Mouse (Mus musculus): ENCODE measurements around the gene C2cd5. TPM values are rescaled to one million over a fixed set of nuclear protein-coding genes. Genes with fewer than 3 reads are reported as not detected.
"Not testable (repeated sequence)": the region's sequence is repeated elsewhere in the genome, so short reads cannot be mapped to it uniquely, and the experiment has no call there.

C2cd5 gene
- total RNA-seq, 1 experiment: 26.5 TPM

GRCm38 (mm10) chr6:143012513-143013215 lies 87.3 kb downstream of the C2cd5 start:
- in situ Hi-C loops (cut with MboI; ENCODE audit: low sequenced_read_pairs in 2 of 2, unreplicated experiment in 2 of 2): no loop called here
- TF ChIP-seq ZC3H11A (IDR thresholded peaks at IDR 0.05; ENCODE audit: borderline replicate concordance, low read depth, low read length) (no peak), ZNF384 (IDR thresholded peaks at IDR 0.05; ENCODE audit: low read depth, low read length) (no peak), MAFK (IDR thresholded peaks at IDR 0.05; ENCODE audit: insufficient read depth, low read depth, low read length) (no peak), HCFC1 (IDR thresholded peaks at IDR 0.05; ENCODE audit: borderline replicate concordance, insufficient read depth, low read length) (no peak), CHD2 (IDR thresholded peaks at IDR 0.05; ENCODE audit: low read depth, low read length) (no peak)
- H3K4me3 ChIP-seq (ENCODE audit: insufficient read depth in 1 of 2, low read depth in 1 of 2, low read length in 2 of 2, poor library complexity in 1 of 2, severe bottlenecking in 1 of 2): no peak overlapping the region
- H3K36me3 ChIP-seq (ENCODE audit: control insufficient read depth, insufficient read depth, low read length, poor library complexity, severe bottlenecking): peaks cover 18% of the 10 kb centered on the region
- H3K9ac ChIP-seq (ENCODE audit: insufficient read depth, low read depth, low read length, poor library complexity, severe bottlenecking): no peak overlapping the region
- no peak for DNase-seq (ENCODE audit: low read depth, low spot score)
- no peak overlapping the region for H3K27ac ChIP-seq (ENCODE audit: insufficient read depth, low read depth, low read length, poor library complexity, severe bottlenecking)
- H3K4me1 ChIP-seq (ENCODE audit: control insufficient read depth in 2 of 2, insufficient read depth in 2 of 2, low read length in 2 of 2, poor library complexity in 1 of 2): peaks cover 6 to 10% of the 10 kb centered on the region in 2 experiments
- H3K9me3 ChIP-seq (ENCODE audit: control insufficient read depth, insufficient read depth, low read depth, low read length): no peaks in the 10 kb centered on the region

GRCm38 (mm10) chr6:143008865-143009264 lies 91.1 kb downstream of the C2cd5 start:
- in situ Hi-C loops (cut with MboI; ENCODE audit: low sequenced_read_pairs in 2 of 2, unreplicated experiment in 2 of 2): no loop called here
- Histone ChIP-seq H3K27ac (ENCODE audit: insufficient read depth, low read depth, low read length, poor library complexity, severe bottlenecking) (no peak overlapping the region), H3K4me3 (ENCODE audit: insufficient read depth in 1 of 2, low read depth in 1 of 2, low read length in 2 of 2, poor library complexity in 1 of 2, severe bottlenecking in 1 of 2) (no peak overlapping the region), H3K9me3 (ENCODE audit: control insufficient read depth, insufficient read depth, low read depth, low read length) (no peaks in the 10 kb centered on the region), H3K36me3 (ENCODE audit: control insufficient read depth, insufficient read depth, low read length, poor library complexity, severe bottlenecking) (peaks cover 12% of the 10 kb centered on the region), H3K9ac (ENCODE audit: insufficient read depth, low read depth, low read length, poor library complexity, severe bottlenecking) (no peak overlapping the region), H3K4me1 (ENCODE audit: control insufficient read depth in 2 of 2, insufficient read depth in 2 of 2, low read length in 2 of 2, poor library complexity in 1 of 2) (peaks cover 7 to 12% of the 10 kb centered on the region in 2 experiments)
- TF ChIP-seq ZC3H11A (IDR thresholded peaks at IDR 0.05; ENCODE audit: borderline replicate concordance, low read depth, low read length): no peak
- TF ChIP-seq MAFK (IDR thresholded peaks at IDR 0.05; ENCODE audit: insufficient read depth, low read depth, low read length): no peak
- no peak for TF ChIP-seq HCFC1 (IDR thresholded peaks at IDR 0.05; ENCODE audit: borderline replicate concordance, insufficient read depth, low read length)
- no peak for TF ChIP-seq ZNF384 (IDR thresholded peaks at IDR 0.05; ENCODE audit: low read depth, low read length)
- TF ChIP-seq CHD2 (IDR thresholded peaks at IDR 0.05; ENCODE audit: low read depth, low read length): no peak
- DNase-seq (ENCODE audit: low read depth, low spot score): peak; percentile 47

- H3K36me3 ChIP-seq (ENCODE audit: control insufficient read depth, insufficient read depth, low read length, poor library complexity, severe bottlenecking): not testable (repeated sequence)
Measured at GRCm38 (mm10) chr6:143005209-143005608, 94.7 kb downstream of the C2cd5 start.

GRCm38 (mm10) chr6:143004801-143005200 lies 95.1 kb downstream of the C2cd5 start:
- H3K27ac ChIP-seq (ENCODE audit: insufficient read depth, low read depth, low read length, poor library complexity, severe bottlenecking): no peak overlapping the region
- TF ChIP-seq ZC3H11A (IDR thresholded peaks at IDR 0.05; ENCODE audit: borderline replicate concordance, low read depth, low read length) (no peak), ZNF384 (IDR thresholded peaks at IDR 0.05; ENCODE audit: low read depth, low read length) (no peak)
- no peak for DNase-seq (ENCODE audit: low read depth, low spot score)
- no peak overlapping the region for H3K9ac ChIP-seq (ENCODE audit: insufficient read depth, low read depth, low read length, poor library complexity, severe bottlenecking)
- H3K9me3 ChIP-seq (ENCODE audit: control insufficient read depth, insufficient read depth, low read depth, low read length): no peaks in the 10 kb centered on the region
- peaks cover 7 to 8% of the 10 kb centered on the region in 2 experiments for H3K4me1 ChIP-seq (ENCODE audit: control insufficient read depth in 2 of 2, insufficient read depth in 2 of 2, low read length in 2 of 2, poor library complexity in 1 of 2)
- peak overlapping the region in 1 of 2 experiments; percentile 19; a peak in 1 of 4 replicates for H3K4me3 ChIP-seq (ENCODE audit: insufficient read depth in 1 of 2, low read depth in 1 of 2, low read length in 2 of 2, poor library complexity in 1 of 2, severe bottlenecking in 1 of 2)
- in situ Hi-C loops (cut with MboI; ENCODE audit: low sequenced_read_pairs in 2 of 2, unreplicated experiment in 2 of 2): no loop called here
- H3K36me3 ChIP-seq (ENCODE audit: control insufficient read depth, insufficient read depth, low read length, poor library complexity, severe bottlenecking): no peaks in the 10 kb centered on the region

More at GRCm38 (mm10) chr6:143005209-143005608, 94.7 kb downstream of the C2cd5 start:
- H3K9ac ChIP-seq (ENCODE audit: insufficient read depth, low read depth, low read length, poor library complexity, severe bottlenecking); in situ Hi-C loops (cut with MboI; ENCODE audit: low sequenced_read_pairs in 2 of 2, unreplicated experiment in 2 of 2); H3K4me1 ChIP-seq (ENCODE audit: control insufficient read depth in 2 of 2, insufficient read depth in 2 of 2, low read length in 2 of 2, poor library complexity in 1 of 2); H3K9me3 ChIP-seq (ENCODE audit: control insufficient read depth, insufficient read depth, low read depth, low read length); DNase-seq (ENCODE audit: low read depth, low spot score); H3K27ac ChIP-seq (ENCODE audit: insufficient read depth, low read depth, low read length, poor library complexity, severe bottlenecking); H3K4me3 ChIP-seq (ENCODE audit: insufficient read depth in 1 of 2, low read depth in 1 of 2, low read length in 2 of 2, poor library complexity in 1 of 2, severe bottlenecking in 1 of 2): not testable (repeated sequence)

Data from ES-E14 (cell line).